Mouse (Mus musculus) small intestine, adult 2 months (tissue): ENCODE results near the gene Itga2b. TPM values are rescaled to one million over a fixed set of nuclear protein-coding genes. Genes with fewer than 3 reads are reported as not detected.
A peak's percentile ranks its signal among the peaks of the same experiment; 100 is the strongest.

Experiments used
- H3K27ac ChIP-seq: fragments of 200-500 bp; 2 replicates; pipeline ENCODE4 v1.5.1; 2012; ENCODE audit warnings: low read depth, low read length, control low read depth, inconsistent platforms; ENCODE audit not compliant: insufficient read depth
- H3K27me3 ChIP-seq: fragments of 200-500 bp; 2 replicates; pipeline ENCODE4 v1.6.1; 2012; ENCODE audit warnings: mild to moderate bottlenecking, moderate library complexity, low read length, inconsistent platforms; ENCODE audit not compliant: control insufficient read depth, insufficient read depth
- H3K36me3 ChIP-seq: fragments of 200-500 bp; 2 replicates; pipeline ENCODE4 v1.6.1; 2012; ENCODE audit warnings: mild to moderate bottlenecking, low read length, control low read depth, inconsistent platforms; ENCODE audit not compliant: control insufficient read depth, insufficient read depth
- H3K4me1 ChIP-seq: fragments of 200-500 bp; 2 replicates; pipeline ENCODE4 v1.6.1; 2012; ENCODE audit warnings: low read length, inconsistent platforms, mixed read lengths; ENCODE audit not compliant: control insufficient read depth, insufficient read depth, insufficient read length
- H3K4me3 ChIP-seq: fragments of 200-500 bp; 2 replicates; pipeline ENCODE4 v1.5.1; 2012; ENCODE audit warnings: low read depth, mild to moderate bottlenecking, control low read depth, inconsistent platforms, low read length, moderate library complexity
- CTCF ChIP-seq: fragments of 200-500 bp; IDR thresholded peaks from 2 replicates; pipeline ENCODE4 v1.5.1; 2012; ENCODE audit warnings: low read depth, mild to moderate bottlenecking, control low read depth, inconsistent platforms, low read length, moderate library complexity, mixed read lengths; ENCODE audit not compliant: insufficient replicate concordance, insufficient read length; ENCODE audit errors: extremely low read depth
- POLR2A ChIP-seq: fragments of 200-500 bp; IDR thresholded peaks from 2 replicates; pipeline ENCODE4 v1.6.1; 2012; ENCODE audit warnings: low read depth, mild to moderate bottlenecking, control low read depth, inconsistent platforms, low read length, moderate library complexity
- WGBS: fragments of 180-500 bp; shearing (Covaris S2); methylation state at CpG from one replicate; pipeline ENCODE4 v1.1.7; 2018; 5-methylcytosine and 5-hydroxymethylcytosine counted together
- polyA plus RNA-seq: library from polyadenylated mRNA; depleted of rRNA; stranded (reverse); fragments of >200 nt; gene quantifications from 2 replicates; pipeline ENCODE4 v1.2.3, GENCODE M21; 2012; rRNA removed

Gene Itga2b
- polyA plus RNA-seq, result 2.0 and 3.9 TPM in 2 replicates

GRCm38 (mm10) chr11:102469648-102470357, at the start of gene Itga2b:
TSS of gene Itga2b (minus strand) at chr11:102470122.
- H3K27ac ChIP-seq, result no peak within 1 kb of the TSS
- no peak for TF ChIP-seq POLR2A
- H3K36me3 ChIP-seq, result no peaks in the 10 kb centered on the region
- H3K4me1 ChIP-seq, result peaks cover 13% of the 10 kb centered on the region
- no peak within 1 kb of the TSS for H3K4me3 ChIP-seq
- WGBS, result 52% methylated on average over 11 of the region's 11 CpGs
- H3K27me3 ChIP-seq, result no peaks in the 10 kb centered on the region

DNA sequence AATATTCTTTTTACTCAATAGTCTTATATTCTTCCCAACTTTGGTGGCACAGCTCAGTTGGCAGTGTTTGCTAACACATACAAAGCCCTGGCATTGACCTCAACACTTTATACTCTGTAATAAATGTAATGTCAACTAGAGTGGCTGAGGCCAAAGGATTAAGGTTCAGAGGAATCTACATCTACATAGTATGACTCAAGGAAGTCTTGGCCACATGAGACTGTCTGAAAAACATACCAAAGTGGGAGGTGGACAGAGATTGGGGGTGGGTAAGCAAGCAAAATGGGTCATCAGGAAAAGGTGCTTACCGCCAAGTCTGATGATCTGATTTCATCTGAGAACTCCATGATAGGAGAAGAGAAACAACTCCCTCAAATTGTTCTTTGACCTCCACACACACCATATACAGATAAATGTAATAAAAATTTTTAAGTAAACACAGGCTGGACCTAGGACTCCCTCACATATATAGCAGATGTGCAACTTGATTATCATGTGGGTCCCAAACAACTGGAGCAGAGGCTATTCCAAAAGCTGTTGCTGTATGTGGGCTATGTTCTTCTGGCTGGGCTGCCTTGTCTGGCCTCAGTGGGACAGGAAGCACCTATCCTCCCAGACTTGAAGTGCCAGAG, 45.0 kb upstream of the Itga2b start:
- TF ChIP-seq CTCF, result no peak
- no peak for TF ChIP-seq POLR2A
- Histone ChIP-seq H3K36me3 (peaks cover 15% of the 10 kb centered on the region), H3K4me3 (no peak overlapping the region), H3K27ac (peak overlapping the region; percentile 68), H3K27me3 (no peaks in the 10 kb centered on the region), H3K4me1 (peaks cover 16% of the 10 kb centered on the region; the same call in 1 of the 2 replicates)
- WGBS, result 31% methylated on average over 1 of the region's 1 CpGs

DNA sequence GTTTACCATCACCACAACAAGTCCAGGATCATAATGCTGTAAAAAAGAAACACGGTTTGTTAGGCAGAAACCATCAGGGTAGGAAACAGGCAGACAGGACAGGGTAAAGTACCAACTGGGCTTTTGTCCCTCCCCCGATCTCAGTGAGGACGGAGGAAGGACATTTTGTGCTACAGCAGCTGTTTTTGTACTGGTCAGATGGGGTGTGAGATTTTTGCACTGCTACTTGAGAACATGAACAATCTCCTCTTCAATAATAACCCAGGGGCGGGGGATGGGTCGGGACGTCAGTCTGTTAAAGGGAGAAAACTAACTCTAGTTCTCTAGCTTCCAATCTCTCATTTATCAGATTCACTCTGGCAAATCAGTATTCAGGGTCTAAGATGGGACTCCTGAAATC, 40.3 kb upstream of the Itga2b start:
- no peaks in the 10 kb centered on the region for H3K27me3 ChIP-seq
- H3K4me3 ChIP-seq, result no peak overlapping the region
- no peak for TF ChIP-seq CTCF
- no peak for TF ChIP-seq POLR2A
- 62% methylated on average over 6 of the region's 6 CpGs for WGBS
- H3K4me1 ChIP-seq, result peaks cover 13% of the 10 kb centered on the region; the same call in 1 of the 2 replicates
- no peak overlapping the region for H3K27ac ChIP-seq
- peaks cover 23% of the 10 kb centered on the region for H3K36me3 ChIP-seq

DNA sequence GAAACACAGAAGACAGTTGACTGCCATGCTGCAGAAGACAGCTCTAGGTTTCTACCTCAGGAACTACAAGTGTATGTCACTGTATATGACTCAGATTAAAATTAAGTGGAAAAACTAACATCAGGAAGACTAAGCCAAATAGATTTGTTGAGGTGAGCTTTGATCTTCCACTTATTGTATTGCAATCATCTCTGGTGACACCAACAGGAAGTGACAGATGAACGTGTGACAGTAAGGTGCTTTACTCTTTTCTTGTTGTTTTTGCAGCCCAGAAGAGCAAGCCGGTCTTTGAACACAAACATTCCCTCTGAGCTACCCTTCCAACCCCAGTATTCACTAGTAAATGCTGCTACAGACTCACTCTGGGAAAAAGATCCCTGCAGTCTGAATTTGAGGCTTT, 26.8 kb upstream of the Itga2b start:
- no peak overlapping the region for H3K4me3 ChIP-seq
- 61% methylated on average over 2 of the region's 2 CpGs for WGBS
- no peak overlapping the region for H3K27ac ChIP-seq
- TF ChIP-seq POLR2A, result no peak
- TF ChIP-seq CTCF, result no peak
- H3K36me3 ChIP-seq, result peaks cover 38% of the 10 kb centered on the region
- H3K27me3 ChIP-seq, result no peaks in the 10 kb centered on the region
- H3K4me1 ChIP-seq, result no peaks in the 10 kb centered on the region

DNA sequence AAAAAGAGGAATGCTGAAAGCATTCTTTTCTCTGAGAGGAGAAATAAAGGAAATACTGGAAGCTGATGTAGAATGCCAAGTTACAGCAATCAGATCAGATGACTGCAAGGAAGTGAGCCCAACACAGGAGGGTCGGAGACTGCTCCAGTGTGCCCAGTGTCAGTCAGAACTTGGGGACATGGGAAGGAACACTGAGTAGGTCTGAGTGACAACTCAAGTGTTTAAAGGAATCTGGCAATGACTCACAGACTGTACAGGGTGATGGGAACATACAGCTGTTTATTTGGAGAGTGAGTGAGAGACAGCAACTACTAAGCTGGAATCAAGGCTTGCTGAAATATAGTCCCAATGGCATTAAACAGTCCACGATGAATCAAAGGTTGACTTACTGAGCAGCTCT, 26.3 kb upstream of the Itga2b start:
- no peak overlapping the region for H3K27ac ChIP-seq
- 83% methylated on average over 2 of the region's 2 CpGs for WGBS

DNA sequence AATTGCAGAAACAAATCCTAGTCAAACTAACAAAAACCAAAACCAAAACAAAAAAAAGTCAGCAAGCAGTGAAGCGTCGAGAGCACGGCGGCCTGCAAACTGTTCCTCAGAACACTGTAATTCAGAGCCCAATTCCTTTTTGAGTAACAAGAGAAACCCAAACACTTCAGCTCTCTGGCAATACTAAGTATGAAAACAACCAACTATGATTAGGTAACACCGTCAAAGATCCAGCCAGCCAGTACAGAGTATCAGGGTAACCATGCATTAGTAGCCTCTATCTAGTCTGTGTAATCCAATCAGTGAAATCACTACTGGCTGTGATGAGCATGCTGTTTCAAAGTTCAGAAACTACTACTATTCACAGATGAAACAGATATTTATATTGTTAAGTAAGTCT, 25.8 kb upstream of the Itga2b start:
- TF ChIP-seq POLR2A (no peak), CTCF (no peak)
- H3K4me3 ChIP-seq, result no peak overlapping the region
- 78% methylated on average over 5 of the region's 5 CpGs for WGBS
- H3K36me3 ChIP-seq, result peaks cover 34% of the 10 kb centered on the region
- no peak overlapping the region for H3K27ac ChIP-seq
- H3K27me3 ChIP-seq, result no peaks in the 10 kb centered on the region
- no peaks in the 10 kb centered on the region for H3K4me1 ChIP-seq

More for the DNA sequence above, 26.3 kb upstream of the Itga2b start:
- TF ChIP-seq CTCF (no peak), POLR2A (no peak)
- H3K27me3 ChIP-seq, result no peaks in the 10 kb centered on the region
- H3K36me3 ChIP-seq, result peaks cover 37% of the 10 kb centered on the region
- H3K4me1 ChIP-seq, result no peaks in the 10 kb centered on the region
- no peak overlapping the region for H3K4me3 ChIP-seq

DNA sequence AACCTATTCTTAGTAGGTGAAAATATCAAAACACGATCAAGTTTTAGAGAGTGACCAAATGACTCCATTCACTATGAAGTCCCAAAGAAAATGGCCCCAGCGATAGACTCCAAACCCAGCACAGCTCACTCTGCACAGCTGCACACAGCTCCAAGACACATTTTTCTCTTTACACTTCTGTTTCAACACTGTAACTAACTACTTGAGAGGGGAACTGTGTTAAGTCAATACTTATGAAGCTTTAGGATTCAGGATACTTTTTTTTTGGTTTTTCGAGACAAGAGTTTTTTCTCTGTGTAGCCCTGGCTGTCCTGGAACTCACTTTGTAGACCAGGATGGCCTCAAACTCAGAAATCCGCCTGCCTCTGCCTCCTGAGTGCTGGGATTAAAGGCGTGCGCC, 25.2 kb upstream of the Itga2b start:
- TF ChIP-seq CTCF (no peak), POLR2A (no peak)
- 96% methylated on average over 6 of the region's 6 CpGs for WGBS
- H3K4me1 ChIP-seq, result no peaks in the 10 kb centered on the region
- peaks cover 30% of the 10 kb centered on the region for H3K36me3 ChIP-seq
- H3K27me3 ChIP-seq, result no peaks in the 10 kb centered on the region
- H3K27ac ChIP-seq, result no peak overlapping the region
- H3K4me3 ChIP-seq, result no peak overlapping the region
